Mouse (Mus musculus) gastrocnemius, adult 18-20 months (tissue): ENCODE measurements around the gene Dad1. TPM values are rescaled to one million over a fixed set of nuclear protein-coding genes. Genes with fewer than 3 reads are reported as not detected.

Experiments
- total RNA-seq, 2 experiments: library from RNA; stranded (reverse); gene quantifications; 2 replicates each; pipeline ENCODE4 v1.2.3; 2021

Gene Dad1
- total RNA-seq, 2 experiments from 2014 or later: 66.6 to 77.4 TPM

Other genes starting within 250 kb of the Dad1 start
- 10 to 100 TPM; 19.4 to 19.5 TPM for gene Abhd4, start 84 bp upstream of the Dad1 start, total RNA-seq
- not detected for gene Olfr49, start 30.8 kb upstream of the Dad1 start, total RNA-seq
- 10 to 100 TPM; 49.1 to 54.0 TPM for gene Oxa1l, start 106.7 kb upstream of the Dad1 start, total RNA-seq
- gene Slc7a7, start 163.7 kb upstream of the Dad1 start, total RNA-seq: under 1 TPM; 0.52 to 0.73 TPM
- gene Mrpl52, start 172.8 kb upstream of the Dad1 start, total RNA-seq: 100 to 1,000 TPM in 1 of 2 experiments, 10 to 100 TPM in 1; 100.0 to 110 TPM
- gene Mmp14, start 177.5 kb upstream of the Dad1 start, total RNA-seq: 10 to 100 TPM in 1 of 2 experiments, 1 to 10 TPM in 1; 7.3 to 10.6 TPM
- 10 to 100 TPM; 28.5 to 31.2 TPM for gene Lrp10, start 210.0 kb upstream of the Dad1 start, total RNA-seq
- gene Rem2, start 222.0 kb upstream of the Dad1 start, total RNA-seq: not detected